Mouse (Mus musculus) retina, postnatal 1 day (tissue): ENCODE data around the gene Taf10.
A peak's percentile ranks its signal among the peaks of the same experiment; 100 is the strongest.

Source experiments
- DNase-seq: peaks from one replicate; pipeline ENCODE4 v3.0.0-alpha.2; 2012

Gene Taf10

DNA sequence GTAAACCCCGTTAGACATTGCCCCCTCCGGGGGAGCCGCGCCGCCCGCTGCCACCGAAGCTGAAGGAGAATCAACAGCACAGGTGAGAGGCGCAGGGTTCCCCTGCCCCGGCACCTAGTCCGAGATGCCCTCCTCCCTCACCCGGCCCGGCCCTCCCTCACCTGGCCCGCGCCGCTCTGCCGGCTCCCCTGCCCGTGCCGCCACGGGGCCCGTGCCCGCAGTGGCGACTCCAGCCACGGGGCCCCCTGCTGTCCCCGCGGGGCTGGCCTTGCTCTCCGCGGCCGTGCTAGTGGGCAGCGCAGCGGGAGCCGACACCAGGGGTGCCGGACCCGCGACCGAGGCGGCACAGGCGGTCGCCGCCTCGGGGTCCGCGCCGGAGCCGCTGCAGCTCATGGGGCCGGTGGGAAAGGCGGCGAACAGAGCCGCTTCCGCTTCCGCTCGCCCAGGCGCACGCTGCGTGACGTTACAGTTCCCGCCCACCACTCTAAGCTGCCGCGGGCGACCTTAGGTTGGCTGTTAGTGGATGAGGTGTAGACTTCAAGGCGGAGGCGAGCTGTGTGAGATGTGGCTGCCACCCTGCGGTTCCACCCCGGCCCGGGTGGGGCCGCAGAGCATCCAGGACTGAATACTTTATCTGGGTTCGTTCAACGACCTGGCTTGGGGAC is at the start of gene Taf10:
TSS of gene Taf10 (minus strand) at position 436 of the 665 bp plus-strand sequence.
- DNase-seq, result peak; percentile 94

DNA sequence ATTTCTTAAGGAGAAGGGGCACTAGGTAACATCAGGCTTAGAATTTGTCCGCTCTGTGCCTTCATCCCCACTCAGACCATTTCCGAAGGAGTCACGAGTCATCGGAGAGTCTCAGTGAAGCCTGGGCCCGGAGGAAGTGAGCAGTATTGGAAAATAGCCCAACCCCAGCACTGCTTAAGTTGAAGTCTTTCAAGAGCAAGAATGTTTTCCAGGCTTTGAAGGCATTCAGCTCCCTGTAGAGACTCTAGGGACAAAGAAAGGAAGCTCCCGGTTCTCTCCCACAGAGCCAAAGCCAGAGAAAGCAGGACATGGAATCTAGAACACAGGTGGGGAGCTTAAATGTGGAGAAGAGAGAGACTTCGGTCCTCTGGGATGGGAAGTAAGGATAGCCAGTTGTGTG is 49.5 kb upstream of the Taf10 start:
- no peak for DNase-seq

GRCm38 (mm10) chr7:105791147-105791546 is 47.0 kb upstream of the Taf10 start:
- DNase-seq, result no peak

GRCm38 (mm10) chr7:105787285-105788140 is 43.4 kb upstream of the Taf10 start, which contains the start of gene Dchs1:
TSS of gene Dchs1 (minus strand) at chr7:105787654.
- DNase-seq, result peak; percentile 75

- DNase-seq, result peak; percentile 70
Observed at GRCm38 (mm10) chr7:105786506-105787284, 42.5 kb upstream of the Taf10 start.

- no peak for DNase-seq
Observed at GRCm38 (mm10) chr7:105784556-105784955, 40.4 kb upstream of the Taf10 start.

GRCm38 (mm10) chr7:105783861-105784260 is 39.7 kb upstream of the Taf10 start:
- no peak for DNase-seq

GRCm38 (mm10) chr7:105778553-105779265 is 34.5 kb upstream of the Taf10 start:
- peak; percentile 39 for DNase-seq

DNA sequence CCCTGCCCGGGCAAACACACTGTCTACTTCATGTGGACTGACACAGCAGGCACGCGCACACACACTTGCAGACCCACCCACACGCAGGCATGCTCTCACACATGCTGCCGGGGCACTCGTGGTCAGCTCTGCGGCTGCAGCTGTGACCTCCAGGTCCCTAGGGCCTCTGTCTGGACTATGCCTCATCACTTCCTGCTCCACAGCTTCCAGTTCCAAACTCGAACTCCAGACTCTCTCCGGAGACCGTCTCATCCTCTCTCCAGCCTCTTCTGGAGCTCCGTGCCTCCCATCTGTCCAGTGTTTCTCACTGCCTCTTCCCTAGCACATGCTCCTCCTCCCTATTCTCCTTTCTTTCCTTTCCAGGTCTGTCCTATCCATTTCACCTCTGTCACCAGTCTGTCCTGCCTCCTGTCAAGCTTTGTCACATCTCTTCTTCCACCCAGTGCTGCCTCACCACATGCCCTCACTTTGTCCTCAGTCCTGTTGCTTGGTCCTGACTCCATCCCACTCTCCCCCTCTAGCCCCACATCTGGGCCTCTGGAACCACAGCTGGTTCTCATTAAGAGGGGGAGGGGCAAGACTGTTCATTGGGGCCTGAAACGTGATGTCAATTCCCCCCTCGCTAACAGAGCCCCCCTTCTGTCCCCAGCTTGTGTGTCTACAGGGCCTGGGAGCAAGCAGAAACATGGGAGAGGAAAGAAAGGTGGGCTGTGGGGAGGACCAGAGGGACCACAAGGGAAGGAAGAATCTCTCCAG is 33.8 kb upstream of the Taf10 start:
- peak; percentile 41 for DNase-seq

DNA sequence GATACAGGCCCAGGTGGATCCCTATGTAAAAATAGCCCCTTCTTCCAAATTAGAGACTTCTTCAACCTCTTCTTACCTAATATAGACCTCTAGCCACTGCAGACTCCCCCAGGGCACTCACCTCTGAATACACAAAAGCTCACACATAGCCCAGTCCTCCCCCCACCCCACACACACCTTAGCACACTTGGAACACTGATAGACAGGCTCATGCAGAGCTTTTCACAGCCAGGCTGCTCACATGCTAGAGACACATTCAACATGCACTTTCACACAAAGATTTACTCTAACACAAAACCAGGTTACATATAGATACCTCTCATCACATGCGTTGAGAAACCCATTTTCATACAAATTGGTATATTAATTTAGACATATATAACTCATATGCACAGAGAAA is 33.2 kb upstream of the Taf10 start:
- no peak for DNase-seq

- no peak for DNase-seq
Observed at GRCm38 (mm10) chr7:105776026-105776425, 31.9 kb upstream of the Taf10 start.

GRCm38 (mm10) chr7:105774661-105775060 is 30.5 kb upstream of the Taf10 start:
- peak; percentile 65 for DNase-seq

DNA sequence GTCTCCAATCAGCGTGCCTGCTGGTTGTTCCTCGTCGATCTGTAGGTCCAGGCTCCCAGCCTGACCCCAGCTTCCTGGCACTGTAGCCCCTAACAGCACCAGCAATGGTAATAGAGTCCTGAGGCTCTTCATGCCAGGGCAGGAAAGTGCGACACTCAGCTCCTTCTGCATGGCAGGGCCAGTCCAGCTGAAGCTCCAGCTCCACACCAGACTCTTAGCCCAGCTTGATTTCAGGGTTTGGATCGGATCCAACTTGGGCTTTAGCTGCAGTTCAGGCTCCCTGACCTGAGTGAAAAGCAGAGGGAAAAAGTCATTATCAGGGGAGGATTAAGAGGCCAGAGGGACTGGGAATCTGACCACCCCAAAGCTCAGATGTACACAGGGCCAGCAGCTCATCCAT is 28.9 kb upstream of the Taf10 start:
- DNase-seq, result peak; percentile 34

GRCm38 (mm10) chr7:105772331-105772730 is 28.2 kb upstream of the Taf10 start:
- DNase-seq, result no peak

- no peak for DNase-seq
Observed at GRCm38 (mm10) chr7:105769959-105770358, 25.8 kb upstream of the Taf10 start.

DNA sequence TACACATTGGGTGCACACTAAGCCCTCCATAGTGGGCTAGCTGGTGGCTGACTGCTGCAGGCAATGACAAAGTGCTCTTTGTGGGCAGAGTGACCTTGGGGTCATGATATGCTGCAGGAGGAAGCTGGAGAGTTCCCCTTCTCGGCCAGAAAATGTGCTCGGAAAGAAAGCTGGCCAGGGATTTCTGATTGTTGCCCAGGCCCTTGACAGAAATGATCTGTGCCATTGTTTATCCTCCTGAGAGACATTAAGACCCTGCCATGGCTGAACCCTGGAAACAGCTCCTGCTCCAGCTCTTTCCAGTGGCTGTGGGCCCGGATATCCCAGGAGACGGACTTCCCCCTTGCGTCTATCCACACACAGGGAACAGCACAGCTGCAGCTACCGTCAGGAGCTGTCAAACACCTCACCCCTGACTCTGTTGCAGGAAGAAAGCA is 23.6 kb upstream of the Taf10 start:
- no peak for DNase-seq

- no peak for DNase-seq
Observed at GRCm38 (mm10) chr7:105764331-105764730, 20.2 kb upstream of the Taf10 start.

GRCm38 (mm10) chr7:105762517-105763270 is 18.5 kb upstream of the Taf10 start:
- no peak for DNase-seq

DNA sequence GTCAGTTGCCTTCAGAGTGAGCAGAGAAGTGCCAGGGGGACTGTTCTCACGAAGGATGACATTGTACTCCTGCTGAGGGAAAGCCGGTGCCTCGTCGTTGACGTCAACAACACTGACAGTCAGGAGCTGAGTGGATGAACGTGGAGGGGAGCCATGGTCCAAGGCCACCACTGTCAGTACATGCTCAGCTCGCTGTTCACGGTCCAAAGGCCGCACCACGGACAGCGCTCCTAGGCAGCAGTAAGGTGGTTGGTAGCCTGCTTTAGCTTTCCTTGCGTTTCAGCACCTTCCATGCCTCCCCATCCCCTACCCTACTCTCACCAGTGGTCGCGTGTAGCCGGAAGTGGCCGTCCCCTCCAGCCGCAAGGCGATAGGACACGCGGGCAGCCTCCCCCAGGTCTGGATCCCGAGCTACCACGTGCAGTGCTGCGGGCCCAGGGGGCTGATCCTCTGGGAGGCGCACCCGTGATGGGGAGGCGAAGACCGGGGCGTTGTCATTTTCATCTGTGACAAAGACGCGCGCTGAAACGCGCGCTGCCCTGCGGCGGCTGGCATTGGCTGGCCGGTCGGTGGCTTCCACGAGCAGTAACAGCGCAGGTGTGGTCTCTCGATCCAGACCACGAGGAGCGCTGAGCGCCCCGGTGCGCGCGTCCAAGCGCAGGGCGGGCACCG is 17.8 kb upstream of the Taf10 start:
- no peak for DNase-seq

- DNase-seq, result no peak
Observed at GRCm38 (mm10) chr7:105753281-105753680, 9.1 kb upstream of the Taf10 start.
